Mouse (Mus musculus): ENCODE results near the gene Slc4a3.

The Slc4a3 gene

DNA sequence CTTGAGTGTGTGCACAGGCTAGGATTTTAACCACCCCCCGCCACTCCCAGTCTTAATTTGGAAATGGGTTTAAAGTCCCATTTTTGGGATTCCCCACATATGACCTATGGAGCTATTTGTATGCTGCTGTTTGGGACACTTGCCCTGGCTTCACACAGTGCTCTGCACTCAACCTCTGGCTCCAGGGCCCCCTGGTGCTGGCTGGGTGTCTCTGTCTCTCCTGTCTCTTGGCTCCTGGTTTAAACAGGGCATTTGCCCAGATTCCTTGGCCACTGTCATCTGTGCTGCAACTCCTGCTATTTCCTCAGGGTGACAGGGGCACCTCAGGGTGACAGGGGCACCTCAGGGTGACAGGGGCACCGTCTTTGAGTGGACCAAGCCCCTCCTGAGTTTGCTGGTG, 50.8 kb downstream of the Slc4a3 start:
- DNase-seq (ENCODE audit: low read depth, low spot score) = no peak

DNA sequence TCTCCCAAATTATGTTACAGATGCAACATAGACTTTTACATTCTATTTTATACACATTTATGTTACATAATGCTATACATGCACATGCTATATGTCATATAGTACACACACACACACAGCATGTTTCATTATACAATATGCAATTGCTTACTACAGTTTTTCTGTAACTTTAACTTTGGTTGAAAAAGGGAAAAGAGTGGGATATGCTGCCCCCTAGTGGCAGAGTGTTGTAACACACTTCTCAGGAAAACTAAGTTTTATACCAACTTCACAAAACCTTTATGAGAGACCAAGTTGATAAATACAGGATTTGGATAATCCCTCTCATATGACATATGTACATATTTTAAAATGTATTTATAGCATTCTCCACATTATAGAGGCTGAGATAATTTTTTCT, 51.6 kb downstream of the Slc4a3 start:
- DNase-seq (ENCODE audit: low read depth, low spot score) = no peak

DNA sequence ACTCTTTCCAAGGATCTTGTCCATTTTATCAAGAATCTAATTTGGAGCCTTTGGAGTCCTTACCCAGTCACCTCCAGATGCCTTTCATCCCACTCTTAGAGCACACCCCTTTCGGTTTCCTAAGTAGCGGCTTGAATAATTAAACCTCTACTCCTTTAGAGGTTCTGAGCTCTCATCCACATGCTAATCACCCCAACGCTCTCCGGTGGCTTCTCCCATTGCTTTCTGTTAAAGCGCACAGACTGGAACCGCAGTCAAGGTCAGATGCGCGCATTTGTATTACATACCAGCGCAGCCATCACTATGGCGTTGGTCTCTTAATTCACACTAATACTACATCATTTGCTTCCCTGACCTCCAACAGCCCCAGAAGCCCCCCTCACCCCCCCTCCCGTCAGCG, 55.7 kb downstream of the Slc4a3 start:
- DNase-seq (ENCODE audit: low read depth, low spot score) = no peak

DNA sequence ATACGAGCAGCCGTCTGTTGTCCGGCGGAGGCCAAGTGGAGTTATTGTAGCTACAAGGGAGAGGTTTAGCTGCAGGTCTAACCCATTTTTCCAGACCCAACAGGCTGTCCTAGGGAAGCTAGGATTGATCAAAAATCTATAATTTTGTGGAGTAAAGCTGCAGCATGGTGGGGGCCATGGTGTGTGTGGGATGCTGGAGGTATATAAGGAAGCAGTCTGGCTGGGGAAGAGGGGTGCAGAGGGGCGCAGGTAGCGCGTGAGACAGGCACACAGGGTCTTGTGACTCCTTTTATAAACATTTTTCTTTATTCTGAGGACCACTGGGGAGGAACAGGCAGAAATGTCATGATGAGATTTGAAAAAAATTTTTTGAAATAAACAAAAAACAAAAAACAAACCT, 57.5 kb downstream of the Slc4a3 start:
- no peak for DNase-seq (ENCODE audit: low read depth, low spot score)

DNA sequence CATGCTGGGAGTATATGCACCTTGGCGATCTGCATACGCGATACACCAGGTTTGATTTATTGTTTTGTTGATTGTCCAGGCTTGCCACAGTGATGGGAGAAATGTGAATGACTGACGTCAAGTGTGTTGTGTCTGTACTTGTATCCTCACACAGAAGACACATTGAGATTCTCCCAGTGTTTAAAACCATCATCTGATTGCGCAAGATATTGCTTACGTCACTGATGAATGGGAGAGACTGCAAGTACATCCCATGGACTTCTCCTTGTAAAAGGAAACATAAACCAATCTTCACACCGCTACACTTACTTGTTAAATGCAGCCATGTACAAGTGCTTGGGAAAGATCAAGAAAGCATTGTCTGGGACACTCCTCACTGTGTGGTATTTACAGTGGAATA, 62.2 kb downstream of the Slc4a3 start:
- DNase-seq (ENCODE audit: low read depth, low spot score) = no peak

DNA sequence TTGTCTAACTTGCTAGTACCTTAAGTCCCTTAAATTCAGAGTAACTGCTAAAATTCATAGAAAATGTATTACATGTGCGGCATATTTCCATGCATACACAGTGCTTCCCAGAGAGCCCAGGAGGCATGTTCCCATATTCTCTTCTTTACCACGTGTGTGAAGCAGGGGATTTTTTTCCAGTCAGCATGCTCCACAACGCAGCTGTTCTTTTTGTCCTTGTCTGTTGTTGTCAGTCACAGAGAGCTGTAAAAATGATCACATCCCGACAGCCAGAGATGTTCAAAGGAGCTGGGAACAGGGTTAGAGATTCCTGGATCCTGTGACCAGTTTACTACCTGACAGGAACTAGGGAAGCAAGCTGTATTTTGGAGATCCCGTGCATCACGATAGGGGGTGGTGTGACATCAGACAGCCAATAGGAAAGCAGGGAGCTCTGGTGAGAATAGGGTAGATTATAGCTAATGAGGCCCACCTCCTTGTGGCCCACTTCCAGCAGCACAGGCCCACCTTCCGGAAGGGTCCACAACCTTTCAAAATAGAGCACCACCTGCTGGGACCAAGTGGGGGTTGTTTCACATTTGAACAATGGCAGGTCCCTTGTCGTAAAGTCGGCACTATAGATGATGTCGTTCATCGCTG, 62.7 kb downstream of the Slc4a3 start:
- DNase-seq (ENCODE audit: low read depth, low spot score) = no peak

DNA sequence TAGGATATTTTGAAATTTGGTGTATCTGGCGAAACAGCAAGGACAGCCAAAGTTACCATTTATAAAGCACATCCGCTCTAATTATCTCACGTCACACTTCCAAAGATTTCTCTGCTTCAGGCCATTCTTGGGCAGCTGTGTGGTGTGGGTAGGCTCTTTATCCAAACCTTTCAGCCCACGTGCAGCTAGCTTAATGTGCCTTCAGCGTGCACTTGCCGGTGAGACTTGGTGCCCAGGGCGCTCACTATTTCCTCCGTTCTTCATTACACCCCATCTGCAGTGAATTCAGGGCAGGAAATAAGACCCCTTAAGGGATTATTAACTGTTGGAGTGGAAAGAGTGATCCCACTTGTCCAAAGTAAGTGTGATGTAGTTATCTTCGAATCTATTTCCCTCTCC, 63.2 kb downstream of the Slc4a3 start:
- no peak for DNase-seq (ENCODE audit: low read depth, low spot score)

DNA sequence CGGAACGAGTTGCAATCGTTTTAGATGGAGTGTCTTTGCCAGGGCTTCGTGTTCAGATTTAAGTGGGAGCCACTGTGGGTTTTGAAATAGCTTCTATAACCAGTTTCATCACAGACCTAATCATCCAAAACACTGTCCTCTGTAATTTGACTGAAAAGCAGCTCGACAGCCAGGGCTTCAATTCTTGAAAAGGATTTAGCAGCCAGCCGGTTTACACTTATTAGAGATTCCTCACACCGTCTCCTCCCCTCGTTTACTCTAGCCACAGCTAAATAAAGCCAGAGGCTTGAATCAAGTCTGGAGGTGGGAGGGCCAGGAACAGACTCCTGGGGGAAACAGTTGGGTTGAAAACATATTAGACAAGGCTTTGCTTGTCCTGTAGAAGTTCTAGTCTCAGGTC, 64.5 kb downstream of the Slc4a3 start:
- no peak for DNase-seq (ENCODE audit: low read depth, low spot score)
